Mouse (Mus musculus) MEL (cell line): ENCODE measurements around the gene Ube2g1. TPM values are rescaled to one million over a fixed set of nuclear protein-coding genes. Genes with fewer than 3 reads are reported as not detected.

Experiments
- DNase-seq: peaks from one replicate; pipeline ENCODE4 v3.0.0; 2011; ENCODE audit warnings: low read depth, low spot score
- H3K27ac ChIP-seq: 2 replicates; pipeline ENCODE4 v1.5.1; 2012; ENCODE audit warnings: low read depth, mild to moderate bottlenecking, control low read depth, low read length, moderate library complexity; ENCODE audit not compliant: control insufficient read depth
- H3K27me3 ChIP-seq, 2 experiments: fragments of 150-350 bp in 1 of 2; sonication (generic) in 1 of 2; 2 replicates each; pipeline ENCODE4 v1.6.1; 2012; ENCODE audit warnings: low read length in 2 of 2, mild to moderate bottlenecking in 2 of 2, improper control_type of control experiment in 1 of 2, moderate library complexity in 1 of 2; ENCODE audit not compliant: insufficient read depth in 2 of 2, control insufficient read depth in 1 of 2
- H3K36me3 ChIP-seq, 2 experiments: 2 replicates each; pipeline ENCODE4 v1.6.1; 2012 to 2014; ENCODE audit warnings: low read length in 2 of 2, improper control_type of control experiment in 1 of 2, inconsistent platforms in 1 of 2, mild to moderate bottlenecking in 1 of 2; ENCODE audit not compliant: insufficient read depth in 2 of 2, control insufficient read depth in 1 of 2
- H3K4me1 ChIP-seq, 2 experiments: fragments of 150-350 bp in 1 of 2; sonication (generic) in 1 of 2; 2 replicates each; pipeline ENCODE4 v1.6.1; 2012; ENCODE audit warnings: low read length in 2 of 2, improper control_type of control experiment in 1 of 2, mild to moderate bottlenecking in 1 of 2; ENCODE audit not compliant: insufficient read depth in 2 of 2, control insufficient read depth in 1 of 2
- H3K4me3 ChIP-seq, 2 experiments: fragments of 150-350 bp in 1 of 2; sonication (generic) in 1 of 2; 2 replicates each; pipeline ENCODE4 v1.5.1; 2012; ENCODE audit warnings: low read depth in 2 of 2, low read length in 2 of 2, mild to moderate bottlenecking in 2 of 2, moderate library complexity in 2 of 2, control low read depth in 1 of 2, improper control_type of control experiment in 1 of 2; ENCODE audit not compliant: control insufficient read depth in 1 of 2, insufficient read depth in 1 of 2
- H3K79me2 ChIP-seq: 2 replicates; pipeline ENCODE4 v1.6.1; 2012; ENCODE audit warnings: mild to moderate bottlenecking, low read length, moderate library complexity; ENCODE audit not compliant: control insufficient read depth, poor library complexity, insufficient read depth
- H3K9ac ChIP-seq: 2 replicates; pipeline ENCODE4 v1.6.1; 2012; ENCODE audit warnings: low read depth, mild to moderate bottlenecking, control low read depth, low read length, moderate library complexity; ENCODE audit not compliant: control insufficient read depth, poor library complexity, severe bottlenecking
- H3K9me3 ChIP-seq: fragments of 150-350 bp; sonication (generic); replicated peaks from 2 replicates; pipeline ENCODE4 v1.6.1; 2012; ENCODE audit warnings: mild to moderate bottlenecking, low read length, improper control_type of control experiment, moderate library complexity; ENCODE audit not compliant: insufficient read depth
- BHLHE40 ChIP-seq: IDR thresholded peaks from 2 replicates; pipeline ENCODE4 v1.6.1; 2012; ENCODE audit warnings: low read depth, mild to moderate bottlenecking, inconsistent platforms, low read length, improper control_type of control experiment, borderline replicate concordance
- CHD1 ChIP-seq: IDR thresholded peaks from 2 replicates; pipeline ENCODE4 v1.6.1; 2012; ENCODE audit warnings: low read depth, mild to moderate bottlenecking, inconsistent platforms, low read length, improper control_type of control experiment
- E2F4 ChIP-seq: IDR thresholded peaks from 2 replicates; pipeline ENCODE4 v1.6.1; 2011; ENCODE audit warnings: low read depth, low read length, improper control_type of control experiment, borderline replicate concordance
- ELF1 ChIP-seq: IDR thresholded peaks from 2 replicates; pipeline ENCODE4 v1.6.1; 2014; ENCODE audit warnings: low read depth, mild to moderate bottlenecking, inconsistent platforms, low read length, improper control_type of control experiment, moderate library complexity
- GATA1 ChIP-seq: IDR thresholded peaks from 2 replicates; pipeline ENCODE4 v1.6.1; 2011; ENCODE audit warnings: low read depth, low read length, improper control_type of control experiment
- KAT2A ChIP-seq: conservative IDR thresholded peaks from 2 replicates; pipeline ENCODE4 v1.6.1; 2012; ENCODE audit warnings: low read depth, low read length, improper control_type of control experiment, inconsistent platforms
- MAZ ChIP-seq: IDR thresholded peaks from 2 replicates; pipeline ENCODE4 v1.6.1; 2012; ENCODE audit warnings: low read depth, mild to moderate bottlenecking, inconsistent platforms, low read length, improper control_type of control experiment
- MXI1 ChIP-seq: IDR thresholded peaks from 2 replicates; pipeline ENCODE4 v1.6.1; 2011; ENCODE audit warnings: mild to moderate bottlenecking, low read depth, low read length, improper control_type of control experiment
- MYC ChIP-seq: IDR thresholded peaks from 2 replicates; pipeline ENCODE4 v1.6.1; 2011; ENCODE audit warnings: low read depth, mild to moderate bottlenecking, low read length, improper control_type of control experiment, moderate library complexity
- POLR2A ChIP-seq, 2 experiments: IDR thresholded peaks; 2 replicates each; pipeline ENCODE4 v1.6.1; 2011 to 2012; ENCODE audit warnings: low read length in 2 of 2, mild to moderate bottlenecking in 2 of 2, control low read depth in 1 of 2, improper control_type of control experiment in 1 of 2, low read depth in 1 of 2, moderate library complexity in 1 of 2; ENCODE audit not compliant: control insufficient read depth in 1 of 2, insufficient read depth in 1 of 2, poor library complexity in 1 of 2
- RAD21 ChIP-seq: IDR thresholded peaks from 2 replicates; pipeline ENCODE4 v1.6.1; 2011; ENCODE audit warnings: mild to moderate bottlenecking, low read depth, low read length, improper control_type of control experiment
- SMC3 ChIP-seq: IDR thresholded peaks from 2 replicates; pipeline ENCODE4 v1.6.1; 2011; ENCODE audit warnings: low read depth, low read length, improper control_type of control experiment
- TAL1 ChIP-seq: IDR thresholded peaks from 2 replicates; pipeline ENCODE4 v1.6.1; 2012; ENCODE audit warnings: mild to moderate bottlenecking, inconsistent platforms, low read length, moderate library complexity, mixed read lengths
- TCF12 ChIP-seq: IDR thresholded peaks from 2 replicates; pipeline ENCODE4 v1.6.1; 2014; ENCODE audit warnings: low read depth, mild to moderate bottlenecking, inconsistent platforms, low read length, improper control_type of control experiment, moderate library complexity
- USF1 ChIP-seq: IDR thresholded peaks from 2 replicates; pipeline ENCODE4 v1.6.1; 2014; ENCODE audit warnings: low read depth, mild to moderate bottlenecking, inconsistent platforms, low read length, improper control_type of control experiment, moderate library complexity
- ZKSCAN1 ChIP-seq: IDR thresholded peaks from 2 replicates; pipeline ENCODE4 v1.6.1; 2012; ENCODE audit warnings: low read depth, mild to moderate bottlenecking, inconsistent platforms, low read length, improper control_type of control experiment, moderate library complexity
- ZMIZ1 ChIP-seq: IDR thresholded peaks from 2 replicates; pipeline ENCODE4 v1.6.1; 2012; ENCODE audit warnings: low read depth, mild to moderate bottlenecking, inconsistent platforms, low read length, improper control_type of control experiment, moderate library complexity
- ZNF384 ChIP-seq: IDR thresholded peaks from 2 replicates; pipeline ENCODE4 v1.6.1; 2012; ENCODE audit warnings: low read depth, mild to moderate bottlenecking, inconsistent platforms, low read length, improper control_type of control experiment
- polyA plus RNA-seq, 2 experiments: library from polyadenylated mRNA; stranded (reverse) in 1 of 2; unstranded in 1 of 2; fragments of >175 nt in 1 of 2; fragments of >200 nt in 1 of 2; gene quantifications; 2 replicates each; pipeline versions ENCODE4 v1.2.1 to v1.2.4; 2012; ENCODE audit warnings: low replicate concordance in 2 of 2, low read depth in 1 of 2; ENCODE audit not compliant: insufficient read length in 2 of 2, insufficient read depth in 1 of 2, missing spikeins in 1 of 2
- total RNA-seq: library from RNA; depleted of rRNA; stranded (reverse); fragments of 300-350 nt; gene quantifications from 2 replicates; pipeline ENCODE4 v1.2.3, GENCODE M21; 2012

Gene Ube2g1
- total and polyA plus RNA-seq, 3 experiments = 26.6 to 38.1 (median 38.0) TPM

DNA sequence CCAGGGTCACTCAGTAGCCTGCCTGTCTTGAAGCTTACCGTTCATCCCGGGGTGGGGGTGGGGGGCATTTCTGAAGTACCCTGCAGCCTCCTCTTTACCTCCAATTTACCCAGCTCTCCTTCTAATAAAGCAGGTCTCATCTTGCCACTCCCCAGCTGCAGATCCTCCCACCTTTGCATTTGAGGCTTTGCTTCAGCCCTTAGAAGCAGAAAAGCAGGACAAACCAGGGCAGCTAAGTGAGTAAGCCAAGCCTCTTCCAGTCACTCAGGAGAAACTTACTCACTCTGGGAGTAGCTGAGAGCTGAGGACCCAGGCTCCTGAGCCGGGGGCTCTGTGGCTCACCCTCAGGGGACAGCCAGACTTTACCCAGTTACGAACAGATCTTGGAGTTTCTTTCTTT, 28.6 kb upstream of the Ube2g1 start:
- Histone ChIP-seq H3K27ac (no peak overlapping the region), H3K36me3 (no peaks in the 10 kb centered on the region), H3K27me3 (no peaks in the 10 kb centered on the region), H3K4me3 (no peak overlapping the region), H3K9ac (no peak overlapping the region), H3K79me2 (no peaks in the 10 kb centered on the region), H3K4me1 (no peaks in the 10 kb centered on the region), H3K9me3 (no peaks in the 10 kb centered on the region)
- no peak for TF ChIP-seq ZMIZ1
- TF ChIP-seq TAL1 = no peak
- TF ChIP-seq POLR2A (IDR thresholded peaks at IDR 0.05; ENCODE audit: control insufficient read depth in 1 of 2, insufficient read depth in 1 of 2, low read depth in 1 of 2, low read length in 2 of 2, poor library complexity in 1 of 2) = no peak
- no peak for TF ChIP-seq CHD1
- no peak for DNase-seq

DNA sequence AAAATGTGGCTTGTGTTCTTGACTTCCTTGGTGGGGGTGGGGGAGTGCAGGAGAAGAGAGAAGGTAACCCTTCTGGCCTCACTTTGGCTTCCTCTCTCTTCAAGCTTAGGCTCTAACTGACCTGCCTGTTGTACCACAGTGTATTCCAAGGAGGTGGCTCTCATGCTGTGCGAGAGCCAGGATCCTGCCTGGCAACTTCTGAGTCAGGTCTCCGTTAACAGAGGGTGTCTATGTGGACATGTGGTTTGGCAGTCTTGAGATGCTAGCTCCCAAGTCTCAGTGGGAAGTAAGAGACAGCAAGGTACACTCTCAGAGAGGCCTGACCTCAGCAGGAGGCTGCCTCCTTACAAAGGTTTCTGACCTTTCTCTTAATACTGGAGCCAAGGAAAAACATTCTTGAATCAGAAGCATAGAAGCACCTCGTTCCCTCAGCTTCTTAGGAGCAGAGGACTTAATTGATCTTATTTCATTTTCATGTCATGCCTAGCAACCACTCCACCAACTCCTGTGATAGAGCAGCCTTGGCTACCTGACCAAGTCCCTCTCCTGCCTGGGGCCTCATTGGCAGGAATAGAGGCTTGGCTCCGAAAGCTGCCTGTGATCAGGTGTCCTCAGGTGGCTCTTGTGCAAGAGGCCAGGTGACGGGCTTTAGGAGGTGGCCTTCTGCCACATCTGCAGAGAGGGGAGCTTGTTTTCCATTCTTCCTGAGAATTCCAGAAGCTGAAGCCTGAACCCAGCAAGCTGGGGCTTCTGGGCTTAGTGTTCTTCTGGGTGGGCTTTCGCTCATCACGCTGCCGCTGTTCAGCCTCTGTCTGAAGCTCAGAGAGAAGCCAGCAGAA, 25.3 kb upstream of the Ube2g1 start:
- peaks cover 4 to 8% of the 10 kb centered on the region in 2 experiments for H3K4me1 ChIP-seq
- H3K27me3 ChIP-seq = no peaks in the 10 kb centered on the region
- no peaks in the 10 kb centered on the region for H3K79me2 ChIP-seq
- H3K9me3 ChIP-seq = no peaks in the 10 kb centered on the region
- H3K36me3 ChIP-seq = peaks cover 0 to 5% of the 10 kb centered on the region in 2 experiments; a peak in 2 of 4 replicates
- H3K9ac ChIP-seq = no peak overlapping the region
- no peak overlapping the region for H3K4me3 ChIP-seq
- H3K27ac ChIP-seq = no peak overlapping the region
- no peak for TF ChIP-seq SMC3
- no peak for TF ChIP-seq USF1
- TF ChIP-seq BHLHE40 = no peak
- no peak for TF ChIP-seq ZKSCAN1
- no peak for TF ChIP-seq MYC
- no peak for TF ChIP-seq RAD21
- no peak for TF ChIP-seq ELF1
- TF ChIP-seq GATA1 = no peak
- TF ChIP-seq E2F4 = no peak
- no peak for TF ChIP-seq MAZ
- TF ChIP-seq KAT2A = no peak
- TF ChIP-seq TCF12 = no peak
- no peak for TF ChIP-seq ZNF384
- no peak for TF ChIP-seq MXI1
- no peak for TF ChIP-seq POLR2A (IDR thresholded peaks at IDR 0.05; ENCODE audit: control insufficient read depth in 1 of 2, insufficient read depth in 1 of 2, low read depth in 1 of 2, low read length in 2 of 2, poor library complexity in 1 of 2)
- DNase-seq = no peak
